Mouse (Mus musculus) neural tube, embryonic 14.5 days (tissue): ENCODE measurements at regions not wholly inside any gene's neighbourhood (a gene's known extent, or its start where the extent isn't known, plus 50 kb on each side); places are given as distances from the start of the nearest gene placed in this dataset.

Experiments
- ATAC-seq: fragments of 200-750 bp; cut with Nextera tagmentation; 2 replicates; pipeline ENCODE4 v1.8.0; 2017; ENCODE audit warnings: low read depth, mild to moderate bottlenecking, moderate TSS enrichment, moderate library complexity
- H3K27ac ChIP-seq: fragments of 300-500 bp; sonication (generic); 2 replicates; pipeline ENCODE4 v1.5.1; 2014; ENCODE audit warnings: low read depth, mild to moderate bottlenecking, control low read depth, low read length, moderate library complexity, mixed read lengths
- H3K27me3 ChIP-seq: fragments of 300-500 bp; sonication (generic); 2 replicates; pipeline ENCODE4 v1.6.1; 2014; ENCODE audit warnings: low read length; ENCODE audit not compliant: control insufficient read depth, insufficient read depth
- H3K36me3 ChIP-seq: fragments of 300-500 bp; sonication (generic); 2 replicates; pipeline ENCODE4 v1.6.1; 2014; ENCODE audit warnings: low read length, mixed read lengths; ENCODE audit not compliant: control insufficient read depth, insufficient read depth
- H3K4me1 ChIP-seq: fragments of 300-500 bp; sonication (generic); 2 replicates; pipeline ENCODE4 v1.6.1; 2014; ENCODE audit warnings: low read length; ENCODE audit not compliant: control insufficient read depth, insufficient read depth
- H3K4me2 ChIP-seq: fragments of 300-500 bp; sonication (generic); 2 replicates; pipeline ENCODE4 v1.6.1; 2014; ENCODE audit warnings: mild to moderate bottlenecking, low read depth, low read length, control low read depth
- H3K4me3 ChIP-seq: fragments of 300-500 bp; sonication (generic); 2 replicates; pipeline ENCODE4 v1.5.1; 2014; ENCODE audit warnings: low read depth, low read length, control low read depth, mixed read lengths
- H3K9ac ChIP-seq: fragments of 300-500 bp; sonication (generic); replicated peaks from 2 replicates; pipeline ENCODE4 v1.6.1; 2014; ENCODE audit warnings: low read depth, mild to moderate bottlenecking, control low read depth, low read length, mixed read lengths
- H3K9me3 ChIP-seq: fragments of 300-500 bp; sonication (generic); 2 replicates; pipeline ENCODE4 v1.6.1; 2016; ENCODE audit warnings: low read length; ENCODE audit not compliant: control insufficient read depth
- WGBS: fragments of 180-500 bp; shearing (Covaris S2); extraction: QIAGEN DNeasy Blood & Tissue Kit; methylation state at CpG from one replicate; pipeline ENCODE4 v1.1.7; 2014; 5-methylcytosine and 5-hydroxymethylcytosine counted together

- no peak for ATAC-seq
- Histone ChIP-seq H3K9ac (no peak overlapping the region), H3K27me3 (no peaks in the 10 kb centered on the region), H3K4me1 (no peaks in the 10 kb centered on the region), H3K4me2 (no peak overlapping the region), H3K4me3 (no peak overlapping the region), H3K9me3 (no peaks in the 10 kb centered on the region), H3K36me3 (no peaks in the 10 kb centered on the region), H3K27ac (no peak overlapping the region)
- WGBS = 73% methylated on average over 4 of the region's 4 CpGs
Measured at GRCm38 (mm10) chr15:87334430-87334829, 209.7 kb upstream of the Fam19a5 start.

GRCm38 (mm10) chr15:87335324-87335723 lies 208.8 kb upstream of the Fam19a5 start:
- Histone ChIP-seq H3K27ac (no peak overlapping the region), H3K4me3 (no peak overlapping the region), H3K36me3 (no peaks in the 10 kb centered on the region), H3K27me3 (no peaks in the 10 kb centered on the region), H3K9ac (no peak overlapping the region), H3K4me1 (no peaks in the 10 kb centered on the region), H3K4me2 (no peak overlapping the region), H3K9me3 (no peaks in the 10 kb centered on the region)
- ATAC-seq = no peak
- 61% methylated on average over 4 of the region's 4 CpGs for WGBS

GRCm38 (mm10) chr15:87335737-87336136 lies 208.4 kb upstream of the Fam19a5 start:
- whole genome bisulfite sequencing = 65% methylated on average over 11 of the region's 11 CpGs
- no peaks in the 10 kb centered on the region for H3K36me3 ChIP-seq
- no peak overlapping the region for H3K9ac ChIP-seq
- H3K4me1 ChIP-seq = no peaks in the 10 kb centered on the region
- no peak overlapping the region for H3K4me3 ChIP-seq
- no peak overlapping the region for H3K4me2 ChIP-seq
- ATAC-seq = no peak
- no peaks in the 10 kb centered on the region for H3K9me3 ChIP-seq
- H3K27me3 ChIP-seq = no peaks in the 10 kb centered on the region
- H3K27ac ChIP-seq = no peak overlapping the region

GRCm38 (mm10) chr15:87339904-87340303 lies 204.2 kb upstream of the Fam19a5 start:
- no peak overlapping the region for H3K27ac ChIP-seq
- WGBS = 81% methylated on average over 3 of the region's 3 CpGs

GRCm38 (mm10) chr15:87342656-87343055 lies 201.4 kb upstream of the Fam19a5 start:
- ATAC-seq = no peak
- 95% methylated on average over 1 of the region's 1 CpGs for WGBS

More at GRCm38 (mm10) chr15:87339904-87340303, 204.2 kb upstream of the Fam19a5 start:
- Histone ChIP-seq H3K4me2 (no peak overlapping the region), H3K4me1 (no peaks in the 10 kb centered on the region), H3K9ac (no peak overlapping the region), H3K36me3 (no peaks in the 10 kb centered on the region), H3K27me3 (no peaks in the 10 kb centered on the region), H3K9me3 (no peaks in the 10 kb centered on the region), H3K4me3 (no peak overlapping the region)
- ATAC-seq = no peak

GRCm38 (mm10) chr15:87345826-87346225 lies 198.3 kb upstream of the Fam19a5 start:
- Histone ChIP-seq H3K4me2 (no peak overlapping the region), H3K4me1 (no peaks in the 10 kb centered on the region), H3K36me3 (no peaks in the 10 kb centered on the region), H3K4me3 (no peak overlapping the region), H3K27me3 (no peaks in the 10 kb centered on the region), H3K9me3 (no peaks in the 10 kb centered on the region), H3K9ac (no peak overlapping the region), H3K27ac (no peak overlapping the region)
- ATAC-seq = no peak
- 57% methylated on average over 3 of the region's 3 CpGs for WGBS

More at GRCm38 (mm10) chr15:87342656-87343055, 201.4 kb upstream of the Fam19a5 start:
- Histone ChIP-seq H3K4me3 (no peak overlapping the region), H3K9me3 (no peaks in the 10 kb centered on the region), H3K27ac (no peak overlapping the region), H3K36me3 (no peaks in the 10 kb centered on the region), H3K4me2 (no peak overlapping the region), H3K27me3 (no peaks in the 10 kb centered on the region), H3K9ac (no peak overlapping the region), H3K4me1 (no peaks in the 10 kb centered on the region)

- Histone ChIP-seq H3K9me3 (no peaks in the 10 kb centered on the region), H3K4me2 (no peak overlapping the region), H3K9ac (no peak overlapping the region), H3K27ac (0 out of 2 replicates have a peak overlapping the region, but pooled peaks have one; percentile 23), H3K4me1 (no peaks in the 10 kb centered on the region), H3K27me3 (no peaks in the 10 kb centered on the region), H3K4me3 (no peak overlapping the region), H3K36me3 (no peaks in the 10 kb centered on the region)
- 33% methylated on average over 11 of the region's 11 CpGs for WGBS
- ATAC-seq = peak; percentile 69
Measured at GRCm38 (mm10) chr15:87349533-87350247, 194.4 kb upstream of the Fam19a5 start.

GRCm38 (mm10) chr15:87352812-87353211 lies 191.3 kb upstream of the Fam19a5 start:
- Histone ChIP-seq H3K4me3 (no peak overlapping the region), H3K4me1 (no peaks in the 10 kb centered on the region), H3K9ac (no peak overlapping the region), H3K9me3 (no peaks in the 10 kb centered on the region), H3K36me3 (no peaks in the 10 kb centered on the region), H3K27ac (no peak overlapping the region), H3K27me3 (no peaks in the 10 kb centered on the region), H3K4me2 (no peak overlapping the region)
- ATAC-seq = no peak
- WGBS = 78% methylated on average over 8 of the region's 8 CpGs

- Histone ChIP-seq H3K27ac (no peak overlapping the region), H3K4me3 (no peak overlapping the region), H3K27me3 (no peaks in the 10 kb centered on the region), H3K36me3 (no peaks in the 10 kb centered on the region), H3K4me2 (no peak overlapping the region), H3K4me1 (no peaks in the 10 kb centered on the region), H3K9me3 (no peaks in the 10 kb centered on the region), H3K9ac (no peak overlapping the region)
- WGBS = 88% methylated on average over 11 of the region's 11 CpGs
- ATAC-seq = no peak
Measured at GRCm38 (mm10) chr15:87353886-87354285, 190.2 kb upstream of the Fam19a5 start.
